Mouse (Mus musculus) hindbrain, embryonic 12.5 days (tissue): ENCODE data around the gene Tmc5. TPM values are rescaled to one million over a fixed set of nuclear protein-coding genes. Genes with fewer than 3 reads are reported as not detected.
A peak's percentile ranks its signal among the peaks of the same experiment; 100 is the strongest.

ENCODE experiments used
- ATAC-seq: fragments of 200-750 bp; cut with Nextera tagmentation; 2 replicates; pipeline ENCODE4 v1.8.0; 2017; ENCODE audit warnings: moderate TSS enrichment; ENCODE audit not compliant: low FRiP score
- H3K27ac ChIP-seq: fragments of 300-500 bp; sonication (generic); 2 replicates; pipeline ENCODE4 v1.5.1; 2016; ENCODE audit warnings: mild to moderate bottlenecking
- H3K27me3 ChIP-seq: fragments of 300-500 bp; sonication (generic); 2 replicates; pipeline ENCODE4 v1.6.1; 2016; ENCODE audit warnings: mild to moderate bottlenecking
- H3K36me3 ChIP-seq: fragments of 300-500 bp; sonication (generic); 2 replicates; pipeline ENCODE4 v1.6.1; 2016; ENCODE audit warnings: mild to moderate bottlenecking
- H3K4me1 ChIP-seq: fragments of 300-500 bp; sonication (generic); 2 replicates; pipeline ENCODE4 v1.6.1; 2016
- H3K4me2 ChIP-seq: fragments of 300-500 bp; sonication (generic); replicated peaks from 2 replicates; pipeline ENCODE4 v1.6.1; 2016; ENCODE audit warnings: mild to moderate bottlenecking
- H3K4me3 ChIP-seq: fragments of 300-500 bp; sonication (generic); 2 replicates; pipeline ENCODE4 v1.5.1; 2016; ENCODE audit warnings: mild to moderate bottlenecking
- H3K9ac ChIP-seq: fragments of 300-500 bp; sonication (generic); 2 replicates; pipeline ENCODE4 v1.6.1; 2016; ENCODE audit warnings: mild to moderate bottlenecking, moderate library complexity
- H3K9me3 ChIP-seq: fragments of 300-500 bp; sonication (generic); replicated peaks from 2 replicates; pipeline ENCODE4 v1.6.1; 2016; ENCODE audit warnings: mild to moderate bottlenecking
- WGBS: fragments of 180-500 bp; shearing (Covaris S2); methylation state at CpG from one replicate; pipeline ENCODE4 v1.1.7; 2016; 5-methylcytosine and 5-hydroxymethylcytosine counted together
- polyA plus RNA-seq: library from polyadenylated mRNA; unstranded; fragments of >200 nt; fragmentation: Nextera tagmentation; extraction: Ambion mirVana; gene quantifications from 2 replicates; pipeline ENCODE4 v1.2.1, GENCODE M21; 2016

Tmc5 gene
- polyA plus RNA-seq, 1 experiment from 2014 or later = 0.10 TPM

DNA sequence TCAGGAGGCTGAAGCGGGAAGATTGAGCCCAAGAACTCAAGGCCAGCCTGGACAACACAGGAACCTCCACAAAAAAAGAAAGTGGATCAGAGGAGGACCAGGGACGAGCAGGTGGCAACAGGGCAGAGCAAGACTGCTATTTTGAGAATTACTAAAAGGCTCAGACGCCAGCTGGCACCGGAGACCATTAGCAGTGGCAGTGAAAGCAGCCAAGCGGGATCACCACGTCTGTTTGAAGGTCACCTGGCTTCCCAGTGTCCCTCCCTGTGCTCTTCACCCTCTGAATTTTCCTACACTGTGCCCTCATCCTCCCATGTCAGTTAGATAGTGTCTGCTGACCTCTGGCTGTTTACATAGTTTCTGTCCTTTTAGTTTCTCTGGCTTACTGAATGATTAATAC, 11.2 kb upstream of the Tmc5 start:
- H3K9me3 ChIP-seq = peaks cover 5% of the 10 kb centered on the region; the same call in 1 of the 2 replicates
- H3K9ac ChIP-seq = no peak overlapping the region
- peaks cover 18% of the 10 kb centered on the region for H3K4me1 ChIP-seq
- no peak overlapping the region for H3K4me3 ChIP-seq
- H3K27me3 ChIP-seq = no peaks in the 10 kb centered on the region
- no peak overlapping the region for H3K4me2 ChIP-seq
- no peak for ATAC-seq
- WGBS = 71% methylated on average over 6 of the region's 6 CpGs
- H3K36me3 ChIP-seq = no peaks in the 10 kb centered on the region
- no peak overlapping the region for H3K27ac ChIP-seq

DNA sequence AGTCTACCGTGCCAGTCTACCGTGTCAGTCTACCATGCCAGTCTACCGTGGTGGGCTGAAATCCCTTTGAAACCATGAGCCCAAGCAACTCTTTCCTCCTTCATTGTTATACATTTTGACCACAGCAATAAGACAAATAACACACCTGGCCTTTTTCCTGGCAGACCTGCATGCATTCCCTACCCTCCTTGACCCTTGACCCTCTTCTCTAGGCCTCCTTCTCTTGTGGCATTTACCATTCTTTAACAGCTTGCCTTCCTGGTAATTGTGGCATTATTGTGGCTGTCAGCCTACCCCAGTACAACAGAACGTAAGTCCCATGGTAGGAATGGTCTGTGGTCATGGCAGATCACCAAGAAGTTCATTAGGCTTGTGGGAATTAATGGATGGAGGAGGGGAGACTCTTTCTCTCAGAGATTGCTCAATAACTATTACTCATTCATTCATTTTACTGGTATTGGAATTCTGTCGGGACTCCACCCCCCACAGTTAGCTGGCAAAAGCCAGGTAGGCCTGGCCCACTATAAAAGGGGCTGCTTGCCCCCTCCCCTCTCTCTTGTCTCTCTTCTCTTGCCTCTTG, 6.3 kb upstream of the Tmc5 start:
- Histone ChIP-seq H3K9ac (no peak overlapping the region), H3K9me3 (no peaks in the 10 kb centered on the region), H3K27me3 (no peaks in the 10 kb centered on the region), H3K27ac (no peak overlapping the region), H3K4me3 (no peak overlapping the region), H3K4me2 (no peak overlapping the region), H3K4me1 (peaks cover 38% of the 10 kb centered on the region), H3K36me3 (no peaks in the 10 kb centered on the region)
- WGBS = 89% methylated on average over 5 of the region's 5 CpGs
- ATAC-seq = no peak

DNA sequence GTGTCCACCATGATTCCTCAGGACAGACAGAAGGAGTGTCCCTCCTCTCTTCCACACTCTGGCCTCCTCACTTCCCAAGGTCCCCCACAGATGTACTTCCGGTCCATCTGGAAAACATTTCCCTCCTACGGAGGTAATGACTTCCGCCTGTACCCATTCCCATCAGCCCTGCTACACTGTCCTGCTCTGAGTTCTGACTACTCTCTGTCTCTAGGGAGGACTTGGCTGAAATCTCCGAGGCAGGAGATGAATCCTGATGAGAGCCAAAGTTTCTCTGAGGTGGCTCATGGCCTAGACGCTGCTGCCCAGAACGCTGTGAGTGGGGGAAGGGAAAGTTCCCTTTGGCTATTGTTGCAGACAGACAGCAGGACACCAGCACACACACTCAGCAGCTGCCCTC, 5.0 kb upstream of the Tmc5 start:
- H3K36me3 ChIP-seq = no peaks in the 10 kb centered on the region
- no peak for ATAC-seq
- no peak overlapping the region for H3K4me3 ChIP-seq
- peaks cover 11% of the 10 kb centered on the region for H3K27me3 ChIP-seq
- H3K4me1 ChIP-seq = peaks cover 42% of the 10 kb centered on the region
- no peaks in the 10 kb centered on the region for H3K9me3 ChIP-seq
- 33% methylated on average over 6 of the region's 6 CpGs for WGBS
- H3K4me2 ChIP-seq = no peak overlapping the region
- H3K27ac ChIP-seq = no peak overlapping the region
- H3K9ac ChIP-seq = no peak overlapping the region

DNA sequence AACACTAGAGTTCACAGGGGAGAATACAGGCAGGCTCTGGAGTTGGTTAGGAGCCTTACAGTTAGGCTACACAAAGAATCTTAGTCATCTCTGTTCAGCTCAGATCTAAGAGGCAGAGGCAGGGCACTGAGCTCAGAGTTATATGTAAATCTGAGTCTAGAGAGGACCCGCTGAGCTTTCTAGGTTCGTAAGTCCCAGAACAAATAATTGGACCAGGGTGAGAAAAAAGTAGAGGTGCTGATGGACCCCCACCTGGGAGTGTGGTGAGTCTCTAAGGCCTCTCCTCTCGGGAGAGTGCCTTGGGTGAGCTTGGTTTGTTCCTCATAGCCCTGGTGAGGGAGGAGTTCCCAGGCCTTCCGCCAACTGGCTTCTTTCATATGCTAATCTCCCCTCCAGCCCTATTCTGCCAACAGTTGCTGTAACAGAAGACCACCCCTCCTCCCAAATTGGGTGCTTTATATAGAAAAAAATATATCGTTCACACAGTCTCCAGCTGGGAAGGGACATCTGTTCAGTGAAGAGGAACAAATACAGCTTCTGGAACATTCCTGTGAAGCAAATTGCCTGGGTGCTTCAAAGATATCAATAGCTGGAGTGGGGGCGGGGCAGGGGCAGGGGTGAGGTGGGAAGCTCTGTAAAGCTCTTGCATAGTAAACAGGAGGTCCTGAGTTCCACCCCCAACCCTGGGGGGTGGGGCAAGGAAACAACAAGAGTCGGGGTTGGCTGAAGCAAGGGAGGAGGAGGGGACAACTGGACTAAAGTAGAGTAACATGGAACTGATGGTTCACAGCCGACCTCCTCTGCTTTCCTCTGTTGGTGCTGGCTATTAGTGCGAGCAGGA, 3.3 kb upstream of the Tmc5 start:
- H3K9ac ChIP-seq = no peak overlapping the region
- peaks cover 25% of the 10 kb centered on the region for H3K27me3 ChIP-seq
- 5% methylated on average over 9 of the region's 9 CpGs for WGBS
- peak; percentile 89 for ATAC-seq
- H3K27ac ChIP-seq = peak overlapping the region; percentile 85
- peak overlapping the region; percentile 38 for H3K4me2 ChIP-seq
- H3K36me3 ChIP-seq = no peaks in the 10 kb centered on the region
- H3K9me3 ChIP-seq = no peaks in the 10 kb centered on the region
- H3K4me1 ChIP-seq = peaks cover 48% of the 10 kb centered on the region
- H3K4me3 ChIP-seq = no peak overlapping the region

DNA sequence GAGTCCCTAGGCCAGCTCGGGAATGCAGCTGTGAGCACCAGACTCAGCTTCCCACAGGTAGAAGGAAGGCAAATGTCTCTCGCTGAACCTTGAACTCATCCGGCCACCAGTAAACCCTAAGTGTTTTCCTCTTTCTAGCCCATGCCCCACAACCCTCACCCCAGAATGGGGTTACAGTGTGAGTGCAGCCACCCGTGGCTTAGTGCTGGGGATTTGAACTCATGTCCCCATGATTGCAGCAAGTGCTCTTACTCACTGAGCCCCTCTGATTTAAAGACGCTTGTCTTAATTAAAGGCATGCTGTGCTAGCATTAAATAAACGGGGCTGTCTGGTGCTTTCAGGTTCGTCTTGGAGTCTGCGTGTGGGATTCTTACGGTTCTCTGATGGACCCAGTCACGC, 2.5 kb upstream of the Tmc5 start:
- H3K4me3 ChIP-seq = no peak overlapping the region
- H3K9ac ChIP-seq = no peak overlapping the region
- H3K9me3 ChIP-seq = no peaks in the 10 kb centered on the region
- ATAC-seq = peak; percentile 10
- 32% methylated on average over 10 of the region's 10 CpGs for WGBS
- peaks cover 29% of the 10 kb centered on the region for H3K27me3 ChIP-seq
- H3K4me2 ChIP-seq = peak overlapping the region; percentile 38
- no peaks in the 10 kb centered on the region for H3K36me3 ChIP-seq
- peak overlapping the region; percentile 85 for H3K27ac ChIP-seq
- peaks cover 48% of the 10 kb centered on the region for H3K4me1 ChIP-seq

DNA sequence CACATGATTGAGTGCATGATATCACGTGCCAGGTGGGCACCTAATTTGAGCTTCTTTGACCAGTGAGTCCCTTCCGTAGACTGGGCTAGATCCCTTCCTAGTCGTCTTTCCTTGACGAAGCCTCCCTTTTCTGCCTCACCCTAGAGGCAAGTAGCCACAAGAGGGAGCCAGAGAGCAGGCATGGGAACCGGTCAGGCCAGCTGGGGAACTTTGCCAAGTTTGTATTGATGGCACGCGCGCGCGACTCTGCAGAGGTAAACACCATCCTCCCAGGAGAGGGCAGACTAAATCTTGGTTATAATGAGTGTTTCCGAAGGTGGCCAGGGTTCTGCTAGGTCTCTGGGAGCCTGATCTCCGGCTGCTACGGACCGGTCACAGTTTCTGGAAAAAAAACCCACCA, 1.9 kb upstream of the Tmc5 start:
- Histone ChIP-seq H3K27me3 (peaks cover 29% of the 10 kb centered on the region), H3K36me3 (no peaks in the 10 kb centered on the region), H3K27ac (peak overlapping the region; percentile 85; the same call in 1 of the 2 replicates), H3K9me3 (no peaks in the 10 kb centered on the region), H3K4me3 (no peak overlapping the region), H3K9ac (no peak overlapping the region), H3K4me1 (peaks cover 48% of the 10 kb centered on the region), H3K4me2 (peak overlapping the region; percentile 38)
- ATAC-seq = 0 out of 2 replicates have a peak, but pooled peaks have one; percentile 1
- WGBS = 2% methylated on average over 14 of the region's 14 CpGs

DNA sequence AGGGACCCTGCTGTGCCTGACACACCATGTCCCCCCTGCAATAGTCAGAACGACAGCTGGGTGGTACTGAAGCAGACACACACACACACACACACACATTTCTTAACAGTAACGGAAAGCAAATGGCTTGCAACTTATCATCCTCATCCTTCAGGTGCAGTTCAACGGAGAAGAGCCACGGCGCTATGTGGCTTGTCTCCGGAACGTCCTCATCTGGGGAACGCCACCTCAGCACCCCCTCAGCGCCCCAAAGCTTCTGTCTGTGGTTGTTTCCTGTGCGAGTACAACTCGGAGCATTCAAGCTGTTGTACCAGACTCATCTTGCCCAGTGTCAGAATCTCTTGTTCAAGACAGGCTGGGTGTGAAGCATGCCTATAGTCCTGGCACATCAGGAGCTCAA, 826 bp upstream of the Tmc5 start:
- no peaks in the 10 kb centered on the region for H3K9me3 ChIP-seq
- peaks cover 29% of the 10 kb centered on the region for H3K27me3 ChIP-seq
- H3K27ac ChIP-seq = no peak overlapping the region
- 82% methylated on average over 11 of the region's 11 CpGs for WGBS
- no peak overlapping the region for H3K4me3 ChIP-seq
- H3K9ac ChIP-seq = no peak overlapping the region
- H3K36me3 ChIP-seq = no peaks in the 10 kb centered on the region
- H3K4me1 ChIP-seq = peaks cover 48% of the 10 kb centered on the region
- ATAC-seq = no peak
- no peak overlapping the region for H3K4me2 ChIP-seq

DNA sequence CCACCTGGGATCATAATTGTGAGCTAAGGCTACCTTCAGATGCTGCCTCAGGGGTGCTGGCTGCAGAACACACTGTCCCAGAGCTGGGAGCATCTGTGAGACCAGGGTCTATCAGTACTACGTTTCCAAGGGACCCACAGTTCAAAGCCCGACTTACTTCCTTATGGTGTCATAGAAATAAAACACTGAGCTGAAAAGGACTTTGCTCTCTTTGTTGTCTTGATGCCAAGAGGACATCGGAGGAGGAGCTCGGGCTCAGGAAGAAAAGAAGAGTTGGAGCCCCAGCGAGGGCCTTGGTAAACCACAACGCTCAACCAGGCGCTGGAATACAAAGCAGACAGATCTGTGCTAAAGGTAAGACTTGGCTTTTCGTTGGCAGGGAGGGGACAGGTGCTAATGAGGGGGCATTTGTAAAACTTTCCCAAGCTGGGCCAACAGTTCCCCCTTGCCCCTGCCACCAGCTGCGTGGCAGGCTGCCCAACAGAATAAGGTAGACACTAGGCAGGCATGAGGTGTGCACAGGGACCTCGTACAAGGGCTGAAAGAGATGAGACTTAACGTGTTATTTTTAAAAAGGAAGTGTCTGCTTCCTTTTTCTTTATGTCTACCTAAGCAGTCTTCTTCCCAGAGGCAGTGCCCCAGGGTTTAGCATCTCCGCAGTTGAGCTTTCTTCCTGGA, 3.0 kb downstream of the Tmc5 start:
- Histone ChIP-seq H3K4me3 (no peak overlapping the region), H3K27ac (no peak overlapping the region), H3K9me3 (no peaks in the 10 kb centered on the region), H3K4me1 (peaks cover 15% of the 10 kb centered on the region), H3K4me2 (no peak overlapping the region), H3K36me3 (no peaks in the 10 kb centered on the region), H3K9ac (no peak overlapping the region), H3K27me3 (peaks cover 29% of the 10 kb centered on the region)
- no peak for ATAC-seq
- 74% methylated on average over 12 of the region's 12 CpGs for WGBS

DNA sequence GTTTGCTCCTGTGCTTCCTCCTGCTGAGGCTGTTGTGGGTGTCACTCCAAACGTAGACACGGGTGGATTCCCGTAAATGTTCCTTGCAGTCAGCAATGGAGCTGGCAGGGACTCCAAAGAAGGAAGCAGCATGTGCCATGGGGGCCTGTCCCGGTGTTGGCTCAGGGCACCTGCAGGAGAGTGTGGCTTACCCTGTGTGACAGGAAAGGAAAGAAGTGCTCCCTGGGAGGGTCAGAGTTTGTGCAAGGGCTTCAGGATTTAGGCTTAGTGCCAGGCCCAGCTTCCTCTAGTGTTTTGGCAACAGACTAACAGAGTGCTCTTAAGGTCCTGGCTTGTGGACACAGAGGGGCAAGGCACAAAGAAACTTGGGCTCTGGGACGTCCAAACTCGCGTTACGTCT, 7.7 kb downstream of the Tmc5 start:
- ATAC-seq = no peak
- Histone ChIP-seq H3K4me2 (no peak overlapping the region), H3K4me1 (no peaks in the 10 kb centered on the region), H3K4me3 (no peak overlapping the region), H3K9ac (no peak overlapping the region), H3K27me3 (no peaks in the 10 kb centered on the region), H3K9me3 (no peaks in the 10 kb centered on the region), H3K27ac (no peak overlapping the region), H3K36me3 (no peaks in the 10 kb centered on the region)
- WGBS = 85% methylated on average over 8 of the region's 8 CpGs

DNA sequence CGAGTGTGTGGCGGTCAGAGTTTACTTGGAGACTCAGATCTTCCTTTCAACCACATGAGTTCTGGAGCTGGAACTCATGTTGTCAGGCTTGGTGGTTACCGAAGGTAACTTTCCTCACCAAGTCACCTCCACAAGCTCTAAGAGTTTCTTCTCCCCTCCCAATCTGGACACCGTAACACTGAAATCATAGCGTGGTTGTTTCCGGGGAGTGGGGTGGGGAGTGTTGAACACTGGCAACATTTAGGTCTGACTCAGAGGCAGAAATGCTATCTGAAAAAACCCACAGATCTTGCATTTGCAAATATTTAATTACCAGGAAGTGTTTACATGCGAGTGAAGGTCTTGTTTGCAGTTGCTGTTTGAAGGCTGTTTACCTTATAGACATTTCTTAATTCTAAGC, 12.7 kb downstream of the Tmc5 start:
- H3K4me3 ChIP-seq = no peak overlapping the region
- H3K4me2 ChIP-seq = no peak overlapping the region
- no peak overlapping the region for H3K27ac ChIP-seq
- no peaks in the 10 kb centered on the region for H3K36me3 ChIP-seq
- no peaks in the 10 kb centered on the region for H3K9me3 ChIP-seq
- WGBS = 92% methylated on average over 7 of the region's 7 CpGs
- H3K9ac ChIP-seq = no peak overlapping the region
- H3K27me3 ChIP-seq = no peaks in the 10 kb centered on the region; the same call in 1 of the 2 replicates
- no peak for ATAC-seq
- no peaks in the 10 kb centered on the region for H3K4me1 ChIP-seq

DNA sequence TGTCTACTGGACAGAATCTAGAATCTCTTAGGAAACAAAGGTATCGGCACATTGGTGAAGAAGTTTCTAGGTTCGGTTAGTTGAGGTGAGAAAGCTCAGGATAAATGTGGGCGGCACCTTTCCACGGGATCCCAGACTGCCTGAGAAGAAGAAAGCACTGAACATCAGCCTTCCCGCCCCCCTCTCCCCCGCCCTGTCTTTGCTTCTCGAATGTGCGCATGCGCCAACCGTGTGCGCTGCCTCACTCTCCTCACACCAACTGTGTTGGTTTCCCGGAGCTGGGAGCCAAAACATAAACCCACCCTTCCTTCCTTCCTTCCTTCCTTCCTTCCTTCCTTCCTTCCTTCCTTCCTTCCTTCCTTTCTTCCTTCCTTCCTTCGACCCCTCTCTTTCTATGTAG, 13.6 kb downstream of the Tmc5 start:
- no peak for ATAC-seq
- H3K4me3 ChIP-seq = no peak overlapping the region
- H3K9me3 ChIP-seq = no peaks in the 10 kb centered on the region
- H3K36me3 ChIP-seq = no peaks in the 10 kb centered on the region
- H3K27ac ChIP-seq = no peak overlapping the region
- H3K4me1 ChIP-seq = no peaks in the 10 kb centered on the region
- WGBS = 91% methylated on average over 13 of the region's 13 CpGs
- no peaks in the 10 kb centered on the region; the same call in 1 of the 2 replicates for H3K27me3 ChIP-seq
- no peak overlapping the region for H3K4me2 ChIP-seq
- no peak overlapping the region for H3K9ac ChIP-seq

DNA sequence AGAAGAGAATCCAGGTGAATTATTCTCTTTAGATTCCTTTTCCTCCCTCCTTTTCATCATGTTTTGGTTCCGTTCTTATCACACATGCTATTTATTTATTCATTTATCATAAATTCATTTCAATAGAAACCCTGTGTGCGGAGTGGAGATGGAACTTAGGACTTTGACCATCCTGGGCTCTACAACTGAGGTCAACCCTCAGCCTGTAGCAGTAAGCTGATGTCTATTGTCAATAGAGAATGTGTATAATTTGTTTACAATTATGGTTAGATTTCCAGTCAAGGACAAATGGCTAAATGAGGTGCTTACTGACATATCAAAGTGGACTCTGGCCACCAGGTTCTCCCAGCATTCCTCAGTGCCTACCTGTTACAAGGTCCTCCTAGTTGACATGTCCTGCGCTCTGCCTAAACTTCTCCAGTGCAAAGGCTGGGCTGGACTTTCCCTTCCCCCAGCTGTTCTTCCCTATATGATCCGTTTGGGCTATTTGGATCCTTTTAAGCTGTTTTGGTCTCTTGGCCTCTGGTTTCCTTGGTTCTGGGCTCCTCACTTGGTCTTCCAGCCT, 14.2 kb downstream of the Tmc5 start:
- Histone ChIP-seq H3K4me3 (no peak overlapping the region), H3K9ac (no peak overlapping the region), H3K27me3 (no peaks in the 10 kb centered on the region; the same call in 1 of the 2 replicates), H3K27ac (no peak overlapping the region), H3K4me1 (no peaks in the 10 kb centered on the region), H3K9me3 (no peaks in the 10 kb centered on the region), H3K36me3 (no peaks in the 10 kb centered on the region), H3K4me2 (no peak overlapping the region)
- 90% methylated on average over 4 of the region's 4 CpGs for WGBS
- ATAC-seq = no peak
